Mouse (Mus musculus) neutrophil, adult 65 days (primary cell): ENCODE measurements around the gene Hk3. TPM values are rescaled to one million over a fixed set of nuclear protein-coding genes. Genes with fewer than 3 reads are reported as not detected.

Experiments
- total RNA-seq: library from RNA; stranded (reverse); gene quantifications from 2 replicates; pipeline ENCODE4 v1.2.4, GENCODE M21; 2023

Gene Hk3
- total RNA-seq = 406 and 530 TPM in 2 replicates

GRCm38 (mm10) chr13:55021194-55021779, at the start of gene Hk3:
TSS of gene Hk3 (minus strand) at chr13:55021385.

Other genes with a start within 250 kb of the Hk3 start
- gene Eif4e1b, start 237.4 kb downstream of the Hk3 start, total RNA-seq = not detected in 2 replicates
- gene Tspan17, start 232.0 kb downstream of the Hk3 start, total RNA-seq = 5.8 and 5.9 TPM in 2 replicates
- gene Unc5a, start 72.0 kb downstream of the Hk3 start, total RNA-seq = 0.25 TPM in 1 of 2 replicates, not detected in the other
- gene Uimc1, start 78.9 kb upstream of the Hk3 start, total RNA-seq = 40.2 and 52.5 TPM in 2 replicates
- 8.4 and 10.1 TPM in 2 replicates for gene Zfp346, start 83.9 kb upstream of the Hk3 start, total RNA-seq
- gene Gm17617, start 112.2 kb upstream of the Hk3 start, total RNA-seq = not detected in 2 replicates
- not detected in 2 replicates for gene Fgfr4, start 131.3 kb upstream of the Hk3 start, total RNA-seq
- 94.4 and 131 TPM in 2 replicates for gene Nsd1, start 188.4 kb upstream of the Hk3 start, total RNA-seq